Mouse (Mus musculus) liver, embryonic 14.5 days (tissue): Measurements from ENCODE around the gene Cmah. TPM values are rescaled to one million over a fixed set of nuclear protein-coding genes. Genes with fewer than 3 reads are reported as not detected.

ENCODE experiments used
- ATAC-seq: fragments of 200-750 bp; cut with Nextera tagmentation; 2 replicates; pipeline ENCODE4 v1.8.0; 2017; ENCODE audit warnings: moderate number of reproducible peaks, mild to moderate bottlenecking, moderate library complexity; ENCODE audit not compliant: insufficient read depth
- DNase-seq, 3 experiments: peaks; one replicate each; pipeline ENCODE4 v3.0.0-alpha.2; 2012 to 2013; ENCODE audit warnings: low read depth in 3 of 3, low spot score in 3 of 3
- H3K27ac ChIP-seq: fragments of 300-500 bp; sonication (generic); 2 replicates; pipeline ENCODE4 v1.5.1; 2014; ENCODE audit warnings: moderate library complexity, mild to moderate bottlenecking, control low read depth, inconsistent platforms
- H3K27me3 ChIP-seq: fragments of 300-500 bp; sonication (generic); 2 replicates; pipeline ENCODE4 v1.6.1; 2014; ENCODE audit warnings: mild to moderate bottlenecking, low read length, moderate library complexity; ENCODE audit not compliant: control insufficient read depth, insufficient read depth
- H3K36me3 ChIP-seq: fragments of 300-500 bp; sonication (generic); replicated peaks from 2 replicates; pipeline ENCODE4 v1.6.1; 2014; ENCODE audit warnings: low read depth; ENCODE audit not compliant: control insufficient read depth, insufficient read depth
- H3K4me1 ChIP-seq, 2 experiments: fragments of 200-500 bp in 1 of 2; fragments of 300-500 bp in 1 of 2; sonication (generic) in 1 of 2; replicated peaks; 2 replicates each; pipeline ENCODE4 v1.6.1; 2012 to 2014; ENCODE audit warnings: antibody characterized with exemption in 1 of 2, inconsistent platforms in 1 of 2, low read length in 1 of 2; ENCODE audit not compliant: control insufficient read depth in 2 of 2, insufficient read depth in 2 of 2
- H3K4me2 ChIP-seq: fragments of 300-500 bp; sonication (generic); 2 replicates; pipeline ENCODE4 v1.6.1; 2014; ENCODE audit warnings: low read depth, mild to moderate bottlenecking, control low read depth, moderate library complexity
- H3K4me3 ChIP-seq, 2 experiments: fragments of 200-500 bp in 1 of 2; fragments of 300-500 bp in 1 of 2; sonication (generic) in 1 of 2; 2 replicates each; pipeline ENCODE4 v1.5.1; 2012 to 2014; ENCODE audit warnings: low read depth in 2 of 2, low read length in 2 of 2, mild to moderate bottlenecking in 2 of 2, control low read depth in 1 of 2, inconsistent platforms in 1 of 2, moderate library complexity in 1 of 2; ENCODE audit not compliant: insufficient read depth in 1 of 2
- H3K9ac ChIP-seq: fragments of 300-500 bp; sonication (generic); replicated peaks from 2 replicates; pipeline ENCODE4 v1.6.1; 2014; ENCODE audit warnings: mild to moderate bottlenecking, control low read depth, moderate library complexity
- H3K9me3 ChIP-seq: fragments of 300-500 bp; sonication (generic); 2 replicates; pipeline ENCODE4 v1.6.1; 2016; ENCODE audit warnings: low read length, mixed read lengths; ENCODE audit not compliant: control insufficient read depth
- CTCF ChIP-seq: IDR thresholded peaks from 2 replicates; pipeline ENCODE4 v1.5.1; 2016; ENCODE audit warnings: antibody characterized with exemption, low read depth, control low read depth
- EP300 ChIP-seq: IDR thresholded peaks from 2 replicates; pipeline ENCODE4 v1.6.1; 2016; ENCODE audit warnings: antibody characterized with exemption, low read depth
- WGBS: fragments of 180-500 bp; shearing (Covaris S2); extraction: QIAGEN DNeasy Blood & Tissue Kit; methylation state at CpG from one replicate; pipeline ENCODE4 v1.1.7; 2014; ENCODE audit not compliant: insufficient replicate concordance; 5-methylcytosine and 5-hydroxymethylcytosine counted together
- polyA plus RNA-seq, 2 experiments: library from polyadenylated mRNA; depleted of rRNA in 1 of 2; stranded (reverse) in 1 of 2; unstranded in 1 of 2; fragments of >200 nt; fragmentation: Nextera tagmentation in 1 of 2; extraction: Ambion mirVana in 1 of 2; gene quantifications; 2 replicates each; pipeline versions ENCODE4 v1.2.1 to v1.2.3; 2012 to 2014

The Cmah gene
- polyA plus RNA-seq, 2 experiments, result 0.42 to 0.46 TPM

- 8% methylated on average over 4 of the region's 4 CpGs for WGBS
- Histone ChIP-seq H3K4me2 (no peak overlapping the region), H3K36me3 (no peaks in the 10 kb centered on the region), H3K9me3 (no peaks in the 10 kb centered on the region), H3K9ac (no peak overlapping the region), H3K4me1 (no peaks in the 10 kb centered on the region), H3K4me3 (no peak overlapping the region), H3K27me3 (no peaks in the 10 kb centered on the region), H3K27ac (no peak overlapping the region)
- TF ChIP-seq CTCF (peak; percentile 91), EP300 (no peak)
- no peak for ATAC-seq
- DNase-seq, result peak in 2 of 3 experiments; percentile 23 to 29
Observed at GRCm38 (mm10) chr13:24297252-24297651, 30.0 kb upstream of the Cmah start.

- 70% methylated on average over 4 of the region's 4 CpGs for WGBS
- no peak overlapping the region for H3K4me2 ChIP-seq
- no peak overlapping the region for H3K27ac ChIP-seq
- H3K27me3 ChIP-seq, result no peaks in the 10 kb centered on the region
- H3K9ac ChIP-seq, result no peak overlapping the region
- ATAC-seq (no peak), DNase-seq (no peak)
- TF ChIP-seq EP300, result no peak
- no peak for TF ChIP-seq CTCF
- no peaks in the 10 kb centered on the region for H3K36me3 ChIP-seq
- H3K4me1 ChIP-seq, result peaks cover 0 to 3% of the 10 kb centered on the region in 2 experiments; a peak in 3 of 4 replicates
- H3K9me3 ChIP-seq, result no peaks in the 10 kb centered on the region
- H3K4me3 ChIP-seq, result no peak overlapping the region
Observed at GRCm38 (mm10) chr13:24305486-24305885, 21.7 kb upstream of the Cmah start.

DNA sequence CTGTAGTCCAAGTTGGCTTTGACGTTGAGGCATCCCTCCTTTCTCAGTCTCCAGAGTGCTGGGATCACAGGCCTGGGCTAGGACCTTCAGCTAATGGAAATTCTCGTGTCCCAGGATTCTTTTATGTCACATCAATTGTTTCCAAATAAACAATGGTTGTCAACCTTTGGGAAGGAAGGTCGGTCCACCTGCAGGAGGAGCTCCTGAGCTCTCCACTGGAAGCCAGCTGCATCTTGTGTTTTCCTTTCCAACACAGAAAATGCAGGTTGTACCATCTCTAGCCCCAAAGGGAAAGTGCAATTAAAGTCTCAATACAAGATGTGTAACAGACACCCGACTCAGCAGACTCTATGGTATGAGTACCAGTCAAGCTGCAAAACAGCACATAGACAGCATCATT is 21.0 kb upstream of the Cmah start:
- H3K9ac ChIP-seq, result no peak overlapping the region
- no peak overlapping the region for H3K4me2 ChIP-seq
- 34% methylated on average over 4 of the region's 4 CpGs for WGBS
- H3K36me3 ChIP-seq, result no peaks in the 10 kb centered on the region
- no peak overlapping the region for H3K4me3 ChIP-seq
- H3K4me1 ChIP-seq, result peaks cover 0 to 9% of the 10 kb centered on the region in 2 experiments; a peak in 3 of 4 replicates
- H3K9me3 ChIP-seq, result no peaks in the 10 kb centered on the region
- H3K27ac ChIP-seq, result no peak overlapping the region
- peak; percentile 53 for TF ChIP-seq CTCF
- TF ChIP-seq EP300, result no peak
- ATAC-seq (no peak), DNase-seq (no peak)
- H3K27me3 ChIP-seq, result no peaks in the 10 kb centered on the region

DNA sequence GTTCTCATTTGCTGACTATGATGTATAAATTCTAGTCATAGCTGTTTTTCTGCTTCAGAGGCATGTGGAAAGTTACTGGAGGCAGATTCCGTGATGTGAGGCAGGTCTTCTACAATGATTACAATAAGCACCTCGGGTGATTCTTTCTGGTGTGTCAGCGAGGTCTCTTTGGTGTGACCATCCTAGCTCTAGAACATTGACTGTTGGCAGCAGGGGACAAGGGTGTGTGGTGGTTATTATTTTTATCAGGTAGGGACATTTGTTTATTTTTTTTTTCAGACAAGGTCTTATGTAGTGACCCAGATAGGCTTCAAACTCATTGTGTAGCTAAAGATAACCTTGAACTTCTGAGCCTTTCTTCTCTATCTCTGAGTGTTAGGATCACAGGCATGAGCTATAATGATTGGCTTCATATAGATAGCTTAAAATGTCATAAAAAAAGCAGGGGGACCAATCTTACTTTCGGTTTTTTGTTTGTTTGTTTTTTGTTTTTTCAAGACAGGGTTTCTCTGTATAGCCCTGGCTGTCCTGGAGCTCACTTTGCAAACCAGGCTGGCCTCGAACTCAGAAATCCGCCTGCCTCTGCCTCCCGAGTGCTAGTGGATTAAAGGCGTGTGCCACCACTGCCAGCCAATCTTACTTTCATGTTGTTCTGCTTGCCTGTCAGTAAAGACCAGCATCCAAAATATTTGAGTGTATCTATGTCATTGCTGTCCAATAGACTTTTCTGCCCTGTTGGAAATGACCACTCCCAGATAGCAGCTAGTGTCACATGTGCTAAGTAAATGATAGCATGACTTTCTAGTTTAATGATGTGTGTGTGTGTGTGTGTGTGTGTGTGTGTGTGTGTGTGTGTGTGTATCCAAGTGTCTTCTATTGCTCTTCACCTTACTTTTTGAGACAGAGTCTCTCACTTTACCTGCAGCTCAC is 15.9 kb upstream of the Cmah start:
- no peak overlapping the region for H3K27ac ChIP-seq
- H3K4me1 ChIP-seq, result peaks cover 5 to 16% of the 10 kb centered on the region in 2 experiments
- 35% methylated on average over 8 of the region's 8 CpGs for WGBS
- DNase-seq (peak; percentile 31 to 50 (median 34)), ATAC-seq (peak; percentile 91)
- H3K27me3 ChIP-seq, result no peaks in the 10 kb centered on the region
- peak; percentile 84 for TF ChIP-seq EP300
- TF ChIP-seq CTCF, result no peak
- no peak overlapping the region for H3K9ac ChIP-seq
- H3K36me3 ChIP-seq, result no peaks in the 10 kb centered on the region
- H3K4me2 ChIP-seq, result peak overlapping the region; percentile 15; the same call in 1 of the 2 replicates
- H3K9me3 ChIP-seq, result no peaks in the 10 kb centered on the region
- no peak overlapping the region for H3K4me3 ChIP-seq

- no peaks in the 10 kb centered on the region for H3K36me3 ChIP-seq
- peaks cover 5 to 8% of the 10 kb centered on the region in 2 experiments; a peak in 2 of 4 replicates for H3K4me1 ChIP-seq
- 33% methylated on average over 3 of the region's 3 CpGs for WGBS
- H3K9ac ChIP-seq, result no peak overlapping the region
- no peak for TF ChIP-seq EP300
- TF ChIP-seq CTCF, result 0 out of 2 replicates have a peak, but pooled peaks have one; percentile 7
- H3K4me2 ChIP-seq, result no peak overlapping the region
- no peak overlapping the region for H3K4me3 ChIP-seq
- no peaks in the 10 kb centered on the region for H3K9me3 ChIP-seq
- no peaks in the 10 kb centered on the region for H3K27me3 ChIP-seq
- no peak for DNase-seq
- H3K27ac ChIP-seq, result no peak overlapping the region
- ATAC-seq, result no peak
Observed at GRCm38 (mm10) chr13:24316563-24316962, 10.6 kb upstream of the Cmah start.
